Mouse (Mus musculus) hindbrain, embryonic 14.5 days (tissue): ENCODE measurements at regions not wholly inside any gene's neighbourhood (a gene's known extent, or its start where the extent isn't known, plus 50 kb on each side); places are given as distances from the start of the nearest gene placed in this dataset.

Experiments used
- ATAC-seq: fragments of 200-750 bp; cut with Nextera tagmentation; 2 replicates; pipeline ENCODE4 v1.8.0; 2017; ENCODE audit warnings: moderate number of reproducible peaks, mild to moderate bottlenecking, moderate TSS enrichment, moderate library complexity; ENCODE audit not compliant: low FRiP score
- DNase-seq: peaks from one replicate; pipeline ENCODE4 v3.0.0-alpha.2; 2015; ENCODE audit warnings: low spot score
- H3K27ac ChIP-seq: fragments of 300-500 bp; sonication (generic); 2 replicates; pipeline ENCODE4 v1.5.1; 2014; ENCODE audit warnings: mild to moderate bottlenecking, moderate library complexity
- H3K27me3 ChIP-seq: fragments of 300-500 bp; sonication (generic); 2 replicates; pipeline ENCODE4 v1.6.1; 2014; ENCODE audit warnings: mild to moderate bottlenecking, low read length, mixed read lengths; ENCODE audit not compliant: control insufficient read depth, insufficient read depth
- H3K36me3 ChIP-seq: fragments of 300-500 bp; sonication (generic); replicated peaks from 2 replicates; pipeline ENCODE4 v1.6.1; 2014; ENCODE audit not compliant: control insufficient read depth, insufficient read depth
- H3K4me1 ChIP-seq: fragments of 300-500 bp; sonication (generic); replicated peaks from 2 replicates; pipeline ENCODE4 v1.6.1; 2014; ENCODE audit warnings: antibody characterized with exemption, low read length, mixed read lengths; ENCODE audit not compliant: control insufficient read depth, insufficient read depth
- H3K4me2 ChIP-seq: fragments of 300-500 bp; sonication (generic); replicated peaks from 2 replicates; pipeline ENCODE4 v1.6.1; 2014; ENCODE audit warnings: mild to moderate bottlenecking, moderate library complexity
- H3K4me3 ChIP-seq: fragments of 300-500 bp; sonication (generic); replicated peaks from 2 replicates; pipeline ENCODE4 v1.5.1; 2014; ENCODE audit warnings: mild to moderate bottlenecking, low read length
- H3K9ac ChIP-seq: fragments of 300-500 bp; sonication (generic); 2 replicates; pipeline ENCODE4 v1.6.1; 2014
- H3K9me3 ChIP-seq: fragments of 300-500 bp; sonication (generic); 2 replicates; pipeline ENCODE4 v1.6.1; 2016; ENCODE audit warnings: low read length; ENCODE audit not compliant: control insufficient read depth
- WGBS: fragments of 180-500 bp; shearing (Covaris S2); extraction: QIAGEN DNeasy Blood & Tissue Kit; methylation state at CpG from one replicate; pipeline ENCODE4 v1.1.7; 2014; 5-methylcytosine and 5-hydroxymethylcytosine counted together

GRCm38 (mm10) chr1:184324234-184324633 is 290.1 kb upstream of the 1700056E22Rik start:
- DNase-seq (no peak), ATAC-seq (no peak)
- H3K36me3 ChIP-seq, result no peaks in the 10 kb centered on the region
- no peak overlapping the region for H3K4me3 ChIP-seq
- no peaks in the 10 kb centered on the region for H3K9me3 ChIP-seq
- no peaks in the 10 kb centered on the region for H3K27me3 ChIP-seq
- no peak overlapping the region for H3K9ac ChIP-seq
- H3K27ac ChIP-seq, result no peak overlapping the region
- no peaks in the 10 kb centered on the region for H3K4me1 ChIP-seq
- 86% methylated on average over 2 of the region's 2 CpGs for WGBS
- H3K4me2 ChIP-seq, result no peak overlapping the region

DNA sequence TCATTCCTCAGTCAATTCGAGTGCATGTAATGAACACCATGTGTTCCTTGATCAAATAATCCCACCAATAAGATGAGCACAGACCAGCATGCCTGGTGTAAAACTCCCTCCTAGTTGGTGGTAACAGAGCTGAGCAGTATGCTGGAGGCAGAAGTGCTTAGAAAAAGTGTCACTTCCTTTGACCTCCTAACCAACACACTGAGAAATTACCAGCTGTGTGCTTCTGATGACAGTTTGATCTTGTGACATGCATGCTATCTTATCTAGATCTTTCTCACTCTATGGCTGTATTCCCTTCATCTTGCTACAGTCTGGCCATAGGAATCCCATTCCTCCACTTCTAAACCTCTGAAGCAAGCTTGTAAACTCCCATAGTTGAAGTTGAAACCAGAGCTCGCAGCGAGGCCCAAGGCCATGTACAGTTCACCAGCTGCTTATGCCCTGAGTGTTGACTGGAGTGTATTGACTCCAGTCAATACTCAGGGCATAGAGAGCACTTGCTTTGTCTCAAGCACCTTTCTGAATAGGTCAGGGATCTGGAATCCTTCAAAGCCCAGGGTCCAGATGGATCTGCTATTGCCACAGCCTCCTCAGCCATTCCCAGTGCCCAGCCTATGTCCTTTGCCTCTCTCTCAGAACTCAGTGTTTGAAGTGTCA is 286.5 kb upstream of the 1700056E22Rik start:
- no peak overlapping the region for H3K4me2 ChIP-seq
- no peaks in the 10 kb centered on the region for H3K36me3 ChIP-seq
- H3K4me3 ChIP-seq, result no peak overlapping the region
- no peak for DNase-seq
- no peak overlapping the region for H3K27ac ChIP-seq
- WGBS, result 88% methylated on average over 3 of the region's 3 CpGs
- no peak overlapping the region for H3K9ac ChIP-seq
- H3K4me1 ChIP-seq, result no peaks in the 10 kb centered on the region
- H3K9me3 ChIP-seq, result no peaks in the 10 kb centered on the region
- ATAC-seq, result no peak
- H3K27me3 ChIP-seq, result no peaks in the 10 kb centered on the region

GRCm38 (mm10) chr1:184310185-184310815 is 276.2 kb upstream of the 1700056E22Rik start:
- 92% methylated on average over 19 of the region's 19 CpGs for WGBS
- no peak for DNase-seq
- no peaks in the 10 kb centered on the region for H3K4me1 ChIP-seq
- no peak for ATAC-seq
- no peaks in the 10 kb centered on the region for H3K36me3 ChIP-seq
- H3K9ac ChIP-seq, result no peak overlapping the region
- H3K4me2 ChIP-seq, result no peak overlapping the region
- H3K9me3 ChIP-seq, result no peaks in the 10 kb centered on the region
- H3K27ac ChIP-seq, result no peak overlapping the region
- H3K4me3 ChIP-seq, result no peak overlapping the region
- no peaks in the 10 kb centered on the region for H3K27me3 ChIP-seq

- ATAC-seq, result no peak
- Histone ChIP-seq H3K27me3 (no peaks in the 10 kb centered on the region), H3K4me2 (no peak overlapping the region), H3K4me1 (no peaks in the 10 kb centered on the region), H3K9ac (no peak overlapping the region), H3K27ac (no peak overlapping the region), H3K4me3 (no peak overlapping the region), H3K9me3 (no peaks in the 10 kb centered on the region), H3K36me3 (no peaks in the 10 kb centered on the region)
- DNase-seq, result no peak
- 87% methylated on average over 4 of the region's 4 CpGs for WGBS
Measured at GRCm38 (mm10) chr1:184304813-184305212, 270.7 kb upstream of the 1700056E22Rik start.

DNA sequence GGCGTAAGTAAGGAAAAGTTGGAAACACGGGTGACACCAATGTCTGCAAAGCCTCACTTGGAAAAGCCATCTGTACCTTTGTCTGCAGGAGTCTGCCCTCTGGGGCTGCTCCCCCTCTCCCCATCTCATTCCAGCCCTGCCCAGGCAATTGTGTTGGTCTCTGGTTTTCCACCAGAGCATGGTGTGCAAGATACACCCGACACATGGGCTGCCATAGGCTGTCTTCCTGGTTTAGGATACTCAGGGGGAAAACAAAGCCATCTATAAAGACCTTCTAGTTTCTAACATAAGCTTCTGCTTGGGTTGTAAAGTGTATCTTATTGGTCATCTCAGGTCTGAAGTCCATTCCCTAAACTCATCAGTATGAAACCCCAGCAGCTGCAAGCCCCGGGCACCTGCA is 270.1 kb upstream of the 1700056E22Rik start:
- Histone ChIP-seq H3K27me3 (no peaks in the 10 kb centered on the region), H3K4me1 (no peaks in the 10 kb centered on the region), H3K9me3 (no peaks in the 10 kb centered on the region), H3K4me2 (no peak overlapping the region), H3K36me3 (no peaks in the 10 kb centered on the region), H3K4me3 (no peak overlapping the region), H3K9ac (no peak overlapping the region), H3K27ac (no peak overlapping the region)
- ATAC-seq (no peak), DNase-seq (no peak)
- 93% methylated on average over 4 of the region's 4 CpGs for WGBS

- no peak overlapping the region for H3K9ac ChIP-seq
- ATAC-seq (no peak), DNase-seq (no peak)
- no peak overlapping the region for H3K4me2 ChIP-seq
- H3K4me3 ChIP-seq, result no peak overlapping the region
- no peaks in the 10 kb centered on the region for H3K4me1 ChIP-seq
- H3K36me3 ChIP-seq, result no peaks in the 10 kb centered on the region
- H3K9me3 ChIP-seq, result no peaks in the 10 kb centered on the region
- no peaks in the 10 kb centered on the region for H3K27me3 ChIP-seq
- H3K27ac ChIP-seq, result no peak overlapping the region
- 33% methylated on average over 1 of the region's 1 CpGs for WGBS
Measured at GRCm38 (mm10) chr1:184298701-184299100, 264.6 kb upstream of the 1700056E22Rik start.

GRCm38 (mm10) chr1:184297001-184297740 is 263.1 kb upstream of the 1700056E22Rik start:
- H3K27ac ChIP-seq, result no peak overlapping the region
- no peak overlapping the region for H3K4me2 ChIP-seq
- no peak for ATAC-seq
- no peaks in the 10 kb centered on the region for H3K36me3 ChIP-seq
- H3K4me1 ChIP-seq, result no peaks in the 10 kb centered on the region
- no peak for DNase-seq
- H3K9me3 ChIP-seq, result no peaks in the 10 kb centered on the region
- no peak overlapping the region for H3K9ac ChIP-seq
- no peak overlapping the region for H3K4me3 ChIP-seq
- 84% methylated on average over 4 of the region's 4 CpGs for WGBS
- H3K27me3 ChIP-seq, result no peaks in the 10 kb centered on the region

- Histone ChIP-seq H3K27ac (no peak overlapping the region), H3K4me1 (no peaks in the 10 kb centered on the region)
Measured at GRCm38 (mm10) chr1:184291129-184291528, 257.0 kb upstream of the 1700056E22Rik start.

GRCm38 (mm10) chr1:184289733-184290416 is 255.8 kb upstream of the 1700056E22Rik start:
- Histone ChIP-seq H3K9me3 (no peaks in the 10 kb centered on the region), H3K27ac (no peak overlapping the region), H3K9ac (no peak overlapping the region), H3K4me1 (no peaks in the 10 kb centered on the region), H3K36me3 (no peaks in the 10 kb centered on the region), H3K27me3 (no peaks in the 10 kb centered on the region), H3K4me3 (no peak overlapping the region), H3K4me2 (no peak overlapping the region)
- no peak for ATAC-seq
- DNase-seq, result peak; percentile 48
- WGBS, result 43% methylated on average over 7 of the region's 7 CpGs

More at GRCm38 (mm10) chr1:184291129-184291528, 257.0 kb upstream of the 1700056E22Rik start:
- WGBS, result 90% methylated on average over 7 of the region's 7 CpGs
- no peaks in the 10 kb centered on the region for H3K36me3 ChIP-seq
- H3K4me3 ChIP-seq, result no peak overlapping the region
- no peaks in the 10 kb centered on the region for H3K9me3 ChIP-seq
- H3K9ac ChIP-seq, result no peak overlapping the region
- ATAC-seq, result no peak
- no peaks in the 10 kb centered on the region for H3K27me3 ChIP-seq
- H3K4me2 ChIP-seq, result no peak overlapping the region
- no peak for DNase-seq
